19 mouse cellular contexts compared by ENCODE assay signal in the genomic region with DNA sequence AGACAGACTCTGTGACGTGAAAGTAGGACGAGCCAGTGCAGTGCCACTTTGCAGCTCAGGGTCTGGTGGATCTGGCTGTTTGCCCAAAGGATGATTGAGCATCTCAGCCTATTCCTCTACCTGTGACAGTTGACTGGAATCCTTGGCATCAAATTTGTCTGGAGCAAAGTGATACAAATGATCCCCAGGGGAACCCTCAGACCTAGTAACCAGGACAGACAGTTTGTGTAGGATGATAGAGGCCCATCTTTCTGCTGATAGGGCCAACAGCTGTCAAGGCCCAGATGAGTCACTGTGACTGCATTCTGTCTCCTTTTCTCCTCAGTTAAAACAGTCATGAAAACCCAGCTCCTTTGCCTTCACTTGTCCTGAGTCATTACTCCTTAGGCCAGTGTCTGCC. TPM values are rescaled to one million over a fixed set of nuclear protein-coding genes. Genes with fewer than 3 reads are reported as not detected.
DNase-seq lines count a peak whose midpoint lies in the region; ATAC-seq and TF ChIP-seq lines count a peak whose summit lies in the region.
"Had no signal": no experiment of that assay in that cellular context is flagged by ENCODE, and none has a peak within 500 bp of the region (broad histone marks: within the 10 kb centered on the region; RNA-seq: fewer than 3 reads in every experiment).

No protein-coding gene starts in this region.

- WGBS in hindbrain, postnatal 0 days: 39% methylated on average over 2 of the region's 2 CpGs
- WGBS in hindbrain, embryonic 13.5 days: 37% methylated on average over 2 of the region's 2 CpGs

- intact Hi-C loops in left cerebral cortex, postnatal 25 days (cut with DNase I): no loop called here

- no peaks in the 10 kb centered on the region for H3K9me3 ChIP-seq in hindbrain, postnatal 0 days (ENCODE audit: low read length)
- no peaks in the 10 kb centered on the region for H3K9me3 ChIP-seq in hindbrain, embryonic 13.5 days
- H3K9me3 ChIP-seq: embryonic facial prominence, embryonic 15.5 days; limb, embryonic 15.5 days; midbrain, embryonic 15.5 days; neural tube, embryonic 12.5 days had no signal

- H3K4me2 ChIP-seq in hindbrain, postnatal 0 days (ENCODE audit: low read depth, low read length): no peak overlapping the region
- no peak overlapping the region for H3K4me2 ChIP-seq in hindbrain, embryonic 13.5 days
- H3K4me2 ChIP-seq: embryonic facial prominence, embryonic 15.5 days; hindbrain, embryonic 14.5 days; limb, embryonic 15.5 days; midbrain, embryonic 15.5 days; neural tube, embryonic 12.5 days had no signal

- no peak overlapping the region for H3K9ac ChIP-seq in hindbrain, postnatal 0 days (replicated peaks; ENCODE audit: low read length)
- no peak overlapping the region for H3K9ac ChIP-seq in hindbrain, embryonic 13.5 days
- H3K9ac ChIP-seq: embryonic facial prominence, embryonic 15.5 days; hindbrain, embryonic 14.5 days; limb, embryonic 15.5 days; liver, postnatal 0 days; midbrain, embryonic 15.5 days; neural tube, embryonic 12.5 days had no signal

- H3K36me3 ChIP-seq in hindbrain, postnatal 0 days (ENCODE audit: insufficient read depth, low read length): no peaks in the 10 kb centered on the region
- no peaks in the 10 kb centered on the region for H3K36me3 ChIP-seq in hindbrain, embryonic 13.5 days
- H3K36me3 ChIP-seq: embryonic facial prominence, embryonic 15.5 days; limb, embryonic 15.5 days; midbrain, embryonic 15.5 days; neural tube, embryonic 12.5 days had no signal

- no peak overlapping the region for H3K27ac ChIP-seq in hindbrain, postnatal 0 days
- H3K27ac ChIP-seq in hindbrain, embryonic 13.5 days: no peak overlapping the region
- H3K27ac ChIP-seq: embryonic facial prominence, embryonic 15.5 days; gastrocnemius, adult 2 months; heart, adult 2 months; hindbrain, embryonic 14.5 days; limb, embryonic 15.5 days; midbrain, embryonic 15.5 days; neural tube, embryonic 12.5 days had no signal

- no peaks in the 10 kb centered on the region for H3K27me3 ChIP-seq in hindbrain, postnatal 0 days (ENCODE audit: insufficient read depth, low read length)
- no peaks in the 10 kb centered on the region for H3K27me3 ChIP-seq in hindbrain, embryonic 13.5 days
- H3K27me3 ChIP-seq: embryonic facial prominence, embryonic 15.5 days; limb, embryonic 15.5 days; midbrain, embryonic 15.5 days; neural tube, embryonic 12.5 days had no signal

- no peaks in the 10 kb centered on the region for H3K4me1 ChIP-seq in hindbrain, postnatal 0 days (ENCODE audit: insufficient read depth, low read length)
- peaks cover 9% of the 10 kb centered on the region for H3K4me1 ChIP-seq in hindbrain, embryonic 13.5 days (replicated peaks)
- H3K4me1 ChIP-seq: embryonic facial prominence, embryonic 15.5 days had no signal

- no peak for TF ChIP-seq CTCF in hindbrain, postnatal 0 days (IDR thresholded peaks at IDR 0.05; ENCODE audit: low read depth)

- peak; percentile 11 for DNase-seq in hindbrain, postnatal 0 days (ENCODE audit: low spot score)
- DNase-seq in right cerebral cortex, adult 2 months (ENCODE audit: low spot score in 2 of 2): peak; percentile 31 to 34
- no peak for DNase-seq in right cerebral cortex, postnatal 14 days
- DNase-seq in left cerebral cortex, postnatal 25 days (ENCODE audit: low spot score in 2 of 2): peak; percentile 4 to 58
- DNase-seq in kidney, adult 9 months: no peak
- DNase-seq in urinary bladder, postnatal 14 days (ENCODE audit: low spot score): no peak
- DNase-seq: gastrocnemius, adult 2 months; heart, adult 2 months; heart, postnatal 10 days; kidney, adult 11 months; kidney, postnatal 14 days; liver, postnatal 0 days; lung, postnatal 36 days had no signal

- no peak overlapping the region for H3K4me3 ChIP-seq in hindbrain, postnatal 0 days (ENCODE audit: low read length)
- no peak overlapping the region for H3K4me3 ChIP-seq in hindbrain, embryonic 13.5 days
- H3K4me3 ChIP-seq: embryonic facial prominence, embryonic 15.5 days; gastrocnemius, adult 2 months; heart, adult 2 months; limb, embryonic 15.5 days; midbrain, embryonic 15.5 days; neural tube, embryonic 12.5 days had no signal

- no peak for ATAC-seq in hindbrain, postnatal 0 days
- ATAC-seq in hindbrain, embryonic 13.5 days (ENCODE audit: low FRiP score): no peak
- ATAC-seq: liver, postnatal 0 days; midbrain, embryonic 15.5 days had no signal

RNA-seq across cellular contexts. Expression of a gene that starts 41.6 kb away (rescaled TPM):
- total RNA-seq in hindbrain, postnatal 0 days (2014; rRNA removed): 16.2 and 29.0 TPM in 2 replicates
- polyA plus RNA-seq in hindbrain, postnatal 0 days (2015; fragmentation: Nextera tagmentation; extraction: Ambion mirVana): 9.5 and 9.9 TPM in 2 replicates
- polyA plus RNA-seq in hindbrain, embryonic 13.5 days (2015; fragmentation: Nextera tagmentation; extraction: Ambion mirVana): 12.7 and 13.2 TPM in 2 replicates
- total RNA-seq in left cerebral cortex, postnatal 25 days (2021): 10 to 100 TPM; 20.2 to 24.5 TPM

Comparison
In these comparisons a context has a peak if more than half of its experiments do, and no peak if none do; other contexts are left out.
1. DNase-seq: peak in hindbrain, postnatal 0 days (single experiment), right cerebral cortex, adult 2 months (2 of 2) and left cerebral cortex, postnatal 25 days (2 of 2); none in right cerebral cortex, postnatal 14 days (single experiment), kidney, adult 9 months (single experiment) and urinary bladder, postnatal 14 days (single experiment).